ENCODE assay signal across 8 mouse cellular contexts in the genomic region with DNA sequence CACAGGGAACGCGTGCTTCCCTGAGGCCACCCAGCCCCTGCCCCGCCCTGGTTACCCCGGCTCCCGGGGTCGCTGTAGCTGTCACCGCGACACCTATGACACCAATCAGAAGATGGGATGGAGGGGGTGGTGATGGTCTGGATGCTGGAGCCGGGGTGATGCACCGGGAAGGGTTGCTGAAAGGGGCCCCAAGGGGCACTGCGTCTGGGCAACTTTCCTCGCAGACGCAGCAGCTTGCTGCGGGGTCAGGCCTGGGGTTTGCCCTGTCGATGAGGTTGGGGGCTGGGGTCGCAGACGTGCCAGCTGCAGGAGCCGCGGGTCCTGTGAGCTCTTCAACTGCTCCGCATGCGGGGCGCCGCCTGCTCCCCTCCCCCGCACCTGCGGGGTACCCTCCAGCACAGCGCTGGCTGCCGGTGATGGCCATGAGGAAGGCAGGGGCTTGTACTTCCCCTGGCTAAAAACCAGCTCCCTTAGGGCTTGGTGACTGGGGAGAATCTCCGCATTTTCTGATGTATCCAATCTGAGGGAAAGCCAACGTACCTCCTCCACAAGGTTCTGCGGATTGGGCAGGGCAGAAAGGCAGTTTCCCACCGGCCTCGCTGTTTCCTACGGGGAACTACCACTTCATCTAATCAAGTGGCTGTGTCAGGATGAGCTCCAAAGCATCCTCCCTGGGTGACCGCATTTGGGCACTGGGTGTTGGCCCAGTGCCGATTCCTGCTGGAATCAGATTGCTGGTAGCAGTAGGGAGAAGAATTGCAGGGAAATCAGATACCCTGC. TPM values are rescaled to one million over a fixed set of nuclear protein-coding genes. Genes with fewer than 3 reads are reported as not detected.
DNase-seq lines count a peak whose midpoint lies in the region; ATAC-seq and TF ChIP-seq lines count a peak whose summit lies in the region.

No protein-coding gene starts in this region.

- ATAC-seq in megakaryocyte, adult 5-6 weeks (ENCODE audit: poor library complexity, severe bottlenecking) = no peak
- ATAC-seq in midbrain, postnatal 0 days (ENCODE audit: low FRiP score) = peak; percentile 86
- ATAC-seq in inflammation-experienced regulatory T-cells, adult 6 months = no peak

- peaks cover 17% of the 10 kb centered on the region for H3K9me3 ChIP-seq in megakaryocyte, embryonic 14.5 days
- no peaks in the 10 kb centered on the region for H3K9me3 ChIP-seq in midbrain, postnatal 0 days (ENCODE audit: low read length)

- WGBS in midbrain, postnatal 0 days = under 1% methylated on average over 34 of the region's 35 CpGs

- DNase-seq in cerebellum, adult 9-11 months = peak; percentile 91
- peak; percentile 38 to 53 for DNase-seq in frontal cortex, postnatal 25 days (ENCODE audit: low spot score in 2 of 2)
- peak; percentile 47 to 62 for DNase-seq in layer of hippocampus, postnatal 25 days (ENCODE audit: extremely low spot score in 1 of 2, low spot score in 1 of 2)
- DNase-seq in midbrain, postnatal 0 days (ENCODE audit: low spot score) = peak; percentile 78
- no peak for DNase-seq in urinary bladder, postnatal 10 days (ENCODE audit: low spot score)

- H3K27me3 ChIP-seq in megakaryocyte, embryonic 14.5 days (replicated peaks) = peaks cover 14% of the 10 kb centered on the region
- no peaks in the 10 kb centered on the region for H3K27me3 ChIP-seq in midbrain, postnatal 0 days (ENCODE audit: insufficient read depth, low read length)

- H3K4me2 ChIP-seq in midbrain, postnatal 0 days (ENCODE audit: low read depth, low read length, poor library complexity, severe bottlenecking) = peak overlapping the region; percentile 57

- TF ChIP-seq CTCF in midbrain, postnatal 0 days (IDR thresholded peaks at IDR 0.05) = no peak

- peak overlapping the region; percentile 96 for H3K27ac ChIP-seq in midbrain, postnatal 0 days (ENCODE audit: low read depth, low read length)

- no peaks in the 10 kb centered on the region for H3K36me3 ChIP-seq in megakaryocyte, embryonic 14.5 days (replicated peaks; ENCODE audit: low read length)
- no peaks in the 10 kb centered on the region for H3K36me3 ChIP-seq in midbrain, postnatal 0 days (ENCODE audit: insufficient read depth, low read length)

- peak overlapping the region; percentile 70 for H3K4me3 ChIP-seq in megakaryocyte, embryonic 14.5 days (replicated peaks)
- H3K4me3 ChIP-seq in midbrain, postnatal 0 days (ENCODE audit: low read depth, low read length) = peak overlapping the region; percentile 78

- H3K4me1 ChIP-seq in megakaryocyte, embryonic 14.5 days = no peaks in the 10 kb centered on the region
- H3K4me1 ChIP-seq in midbrain, postnatal 0 days (ENCODE audit: insufficient read depth, low read length) = no peaks in the 10 kb centered on the region

- peak overlapping the region; percentile 82 for H3K9ac ChIP-seq in midbrain, postnatal 0 days (replicated peaks; ENCODE audit: low read length, poor library complexity, severe bottlenecking)

RNA-seq across cellular contexts. Expression of gene Cntn1, which starts 0.6 kb away (rescaled TPM):
- not detected in 2 replicates for polyA plus RNA-seq in megakaryocyte, embryonic 14.5 days (2012; ENCODE audit: insufficient read depth, low replicate concordance)
- total RNA-seq in megakaryocyte, adult 5-6 weeks (2015) = not detected in 2 replicates
- not detected in 2 replicates for total RNA-seq in megakaryocyte, adult 5-6 weeks (2017)
- 100 to 1,000 TPM; 332 to 336 TPM for total RNA-seq in layer of hippocampus, postnatal 25 days (2021)
- 283 and 300 TPM in 2 replicates for total RNA-seq in midbrain, postnatal 0 days (2014; rRNA removed)
- 153 and 164 TPM in 2 replicates for polyA plus RNA-seq in midbrain, postnatal 0 days (2015; fragmentation: Nextera tagmentation; extraction: Ambion mirVana)
- under 1 TPM in 1 of 3 experiments, not detected in 2; 0.14 TPM for polyA plus RNA-seq in inflammation-experienced regulatory T-cells, adult 6 months (2017; shearing (Covaris generic))

Comparison
In these comparisons a context has a peak if more than half of its experiments do, and no peak if none do; other contexts are left out.
1. RNA of gene Cntn1, which starts 0.6 kb away (total RNA-seq): 332 to 336 TPM in layer of hippocampus, postnatal 25 days and 283 to 300 TPM in midbrain, postnatal 0 days; not detected in megakaryocyte, adult 5-6 weeks; every median in the first group is over 100 times any median in the second.